Mouse (Mus musculus) thymus, adult 2 months (tissue): ENCODE results near the gene Eid3. TPM values are rescaled to one million over a fixed set of nuclear protein-coding genes. Genes with fewer than 3 reads are reported as not detected.
A peak's percentile ranks its signal among the peaks of the same experiment; 100 is the strongest.

Source experiments
- DNase-seq: peaks from one replicate; pipeline ENCODE4 v3.0.0; 2021
- H3K27ac ChIP-seq: fragments of 200-500 bp; 2 replicates; pipeline ENCODE4 v1.5.1; 2012; ENCODE audit warnings: low read length, control low read depth; ENCODE audit not compliant: control insufficient read depth, insufficient read depth
- H3K27me3 ChIP-seq: fragments of 200-500 bp; 2 replicates; pipeline ENCODE4 v1.6.1; 2012; ENCODE audit warnings: mild to moderate bottlenecking, low read length, moderate library complexity, mixed read lengths; ENCODE audit not compliant: control insufficient read depth, insufficient read depth
- H3K36me3 ChIP-seq: fragments of 200-500 bp; 2 replicates; pipeline ENCODE4 v1.6.1; 2012; ENCODE audit warnings: mild to moderate bottlenecking, low read length, moderate library complexity; ENCODE audit not compliant: control insufficient read depth, insufficient read depth
- H3K4me1 ChIP-seq: fragments of 200-500 bp; replicated peaks from 2 replicates; pipeline ENCODE4 v1.6.1; 2012; ENCODE audit warnings: low read length; ENCODE audit not compliant: control insufficient read depth, insufficient read depth
- H3K4me3 ChIP-seq: fragments of 200-500 bp; 2 replicates; pipeline ENCODE4 v1.5.1; 2012; ENCODE audit warnings: mild to moderate bottlenecking, low read length, control low read depth, moderate library complexity; ENCODE audit not compliant: control insufficient read depth, insufficient read depth
- CTCF ChIP-seq: fragments of 200-500 bp; IDR thresholded peaks from 2 replicates; pipeline ENCODE4 v1.5.1; 2012; ENCODE audit warnings: mild to moderate bottlenecking, control low read depth, low read length, moderate library complexity, borderline replicate concordance; ENCODE audit not compliant: control insufficient read depth, poor library complexity, insufficient read depth; ENCODE audit errors: extremely low read depth
- POLR2A ChIP-seq: fragments of 200-500 bp; IDR thresholded peaks from 2 replicates; pipeline ENCODE4 v1.6.1; 2012; ENCODE audit warnings: mild to moderate bottlenecking, low read length, control low read depth, moderate library complexity; ENCODE audit not compliant: control insufficient read depth, poor library complexity, insufficient read depth; ENCODE audit errors: extremely low read depth
- WGBS: fragments of 180-500 bp; shearing (Covaris S2); methylation state at CpG from one replicate; pipeline ENCODE4 v1.1.7; 2018; 5-methylcytosine and 5-hydroxymethylcytosine counted together
- polyA plus RNA-seq: library from polyadenylated mRNA; depleted of rRNA; stranded (reverse); fragments of >200 nt; gene quantifications from 2 replicates; pipeline ENCODE4 v1.2.3, GENCODE M21; 2012

Eid3 gene
- polyA plus RNA-seq, 1 experiment, result 0.46 TPM

- peak; percentile 43 for DNase-seq
- whole genome bisulfite sequencing, result 1% methylated on average over 8 of the region's 8 CpGs
- peaks cover 12% of the 10 kb centered on the region for H3K4me1 ChIP-seq
- no peaks in the 10 kb centered on the region for H3K27me3 ChIP-seq
- TF ChIP-seq POLR2A, result no peak
- TF ChIP-seq CTCF, result no peak
- H3K27ac ChIP-seq, result no peak overlapping the region
- no peaks in the 10 kb centered on the region for H3K36me3 ChIP-seq
- H3K4me3 ChIP-seq, result peak overlapping the region; percentile 55
These were observed 6.9 kb upstream of the Eid3 start for GRCm38 (mm10) chr10:82859533-82859915.

GRCm38 (mm10) chr10:82860181-82860928 lies 6.1 kb upstream of the Eid3 start:
- DNase-seq, result peak; percentile 73
- Histone ChIP-seq H3K4me3 (peak overlapping the region; percentile 65), H3K27ac (peak overlapping the region; percentile 13; the same call in 1 of the 2 replicates), H3K4me1 (peaks cover 12% of the 10 kb centered on the region), H3K36me3 (no peaks in the 10 kb centered on the region), H3K27me3 (no peaks in the 10 kb centered on the region)
- 0% methylated on average over 50 of the region's 50 CpGs for WGBS
- TF ChIP-seq CTCF (no peak), POLR2A (peak; percentile 40; the same call in 1 of the 2 replicates)

- H3K4me1 ChIP-seq, result peaks cover 12% of the 10 kb centered on the region
- no peaks in the 10 kb centered on the region for H3K36me3 ChIP-seq
- 12% methylated on average over 8 of the region's 8 CpGs for WGBS
- peak overlapping the region; percentile 38; the same call in 1 of the 2 replicates for H3K27ac ChIP-seq
- TF ChIP-seq CTCF (no peak), POLR2A (no peak)
- H3K4me3 ChIP-seq, result peak overlapping the region; percentile 65
- no peaks in the 10 kb centered on the region for H3K27me3 ChIP-seq
- peak; percentile 19 for DNase-seq
These were observed 5.5 kb upstream of the Eid3 start for GRCm38 (mm10) chr10:82860929-82861315.

GRCm38 (mm10) chr10:82863106-82863680 lies 3.2 kb upstream of the Eid3 start:
- no peak for TF ChIP-seq POLR2A
- no peak overlapping the region for H3K4me3 ChIP-seq
- no peak for DNase-seq
- H3K27ac ChIP-seq, result no peak overlapping the region
- H3K4me1 ChIP-seq, result peaks cover 16% of the 10 kb centered on the region
- no peaks in the 10 kb centered on the region for H3K27me3 ChIP-seq
- 72% methylated on average over 5 of the region's 5 CpGs for whole genome bisulfite sequencing
- no peaks in the 10 kb centered on the region for H3K36me3 ChIP-seq

GRCm38 (mm10) chr10:82863827-82864226 lies 2.6 kb upstream of the Eid3 start:
- TF ChIP-seq CTCF (no peak), POLR2A (no peak)
- H3K27me3 ChIP-seq, result no peaks in the 10 kb centered on the region
- H3K27ac ChIP-seq, result no peak overlapping the region
- no peaks in the 10 kb centered on the region for H3K36me3 ChIP-seq
- DNase-seq, result peak; percentile 34
- peaks cover 16% of the 10 kb centered on the region for H3K4me1 ChIP-seq
- no peak overlapping the region for H3K4me3 ChIP-seq
- 68% methylated on average over 7 of the region's 7 CpGs for WGBS

GRCm38 (mm10) chr10:82866832-82867231 lies 406 bp downstream of the Eid3 start:
- H3K27me3 ChIP-seq, result no peaks in the 10 kb centered on the region
- 60% methylated on average over 18 of the region's 18 CpGs for WGBS
- H3K4me3 ChIP-seq, result peak overlapping the region; percentile 4
- no peak overlapping the region for H3K27ac ChIP-seq
- peaks cover 8% of the 10 kb centered on the region for H3K4me1 ChIP-seq
- DNase-seq, result no peak
- TF ChIP-seq POLR2A, result no peak
- TF ChIP-seq CTCF, result no peak
- H3K36me3 ChIP-seq, result no peaks in the 10 kb centered on the region
